8 mouse cellular contexts compared by ENCODE assay signal in genomic region chr6:56923726-56924707, GRCm38 (mm10). TPM values are rescaled to one million over a fixed set of nuclear protein-coding genes. Genes with fewer than 3 reads are reported as not detected.
DNase-seq lines count a peak whose midpoint lies in the region; ATAC-seq and TF ChIP-seq lines count a peak whose summit lies in the region.

Gene Nt5c3, minus strand, starts transcription at chr6:56923932.
Gene Vmn1r4, plus strand, starts transcription at chr6:56924015.

- H3K4me1 ChIP-seq in E14TG2a.4 (replicated peaks; ENCODE audit: low read depth, low read length) = peaks cover 6% of the 10 kb centered on the region
- peaks cover 8% of the 10 kb centered on the region for H3K4me1 ChIP-seq in forebrain, embryonic 12.5 days
- H3K4me1 ChIP-seq in heart, postnatal 0 days (ENCODE audit: control insufficient read depth, insufficient read depth) = peaks cover 26% of the 10 kb centered on the region
- peaks cover 18% of the 10 kb centered on the region for H3K4me1 ChIP-seq in liver, embryonic 16.5 days (ENCODE audit: control insufficient read depth, low read depth, low read length)
- H3K4me1 ChIP-seq in neural tube, embryonic 13.5 days (replicated peaks) = peaks cover 19% of the 10 kb centered on the region
- H3K4me1 ChIP-seq in testis, adult 2 months (ENCODE audit: control insufficient read depth, insufficient read depth, low read length) = peaks cover 6% of the 10 kb centered on the region

- no peaks in the 10 kb centered on the region for H3K36me3 ChIP-seq in E14TG2a.4 (ENCODE audit: insufficient read depth, low read length)
- no peaks in the 10 kb centered on the region for H3K36me3 ChIP-seq in forebrain, embryonic 12.5 days (replicated peaks)
- no peaks in the 10 kb centered on the region for H3K36me3 ChIP-seq in heart, postnatal 0 days (replicated peaks; ENCODE audit: control insufficient read depth, insufficient read depth, low read length)
- no peaks in the 10 kb centered on the region for H3K36me3 ChIP-seq in liver, embryonic 16.5 days (ENCODE audit: control insufficient read depth, insufficient read depth)
- no peaks in the 10 kb centered on the region for H3K36me3 ChIP-seq in neural tube, embryonic 13.5 days
- no peaks in the 10 kb centered on the region for H3K36me3 ChIP-seq in testis, adult 2 months (ENCODE audit: control insufficient read depth, insufficient read depth, low read length)

- DNase-seq in c-Kit-positive CD71-positive TER-119-positive erythroid progenitor cells, embryonic 14.5 days (ENCODE audit: low spot score) = peak; percentile 97
- peak; percentile 97 for DNase-seq in heart, postnatal 0 days (ENCODE audit: low spot score)
- peak; percentile 94 to 96 for DNase-seq in kidney, postnatal 4 days

- no peaks in the 10 kb centered on the region for H3K27me3 ChIP-seq in E14TG2a.4 (ENCODE audit: insufficient read depth, low read length)
- no peaks in the 10 kb centered on the region for H3K27me3 ChIP-seq in forebrain, embryonic 12.5 days
- no peaks in the 10 kb centered on the region for H3K27me3 ChIP-seq in heart, postnatal 0 days (ENCODE audit: control insufficient read depth, insufficient read depth, low read length)
- H3K27me3 ChIP-seq in liver, embryonic 16.5 days (ENCODE audit: control insufficient read depth, insufficient read depth, low read depth, low read length) = no peaks in the 10 kb centered on the region
- 0 out of 2 replicates have a peak, but pooled peaks cover 6% of the 10 kb centered on the region for H3K27me3 ChIP-seq in neural tube, embryonic 13.5 days
- no peaks in the 10 kb centered on the region for H3K27me3 ChIP-seq in testis, adult 2 months (ENCODE audit: control insufficient read depth, insufficient read depth, low read length)

- TF ChIP-seq EP300 in heart, postnatal 0 days (IDR thresholded peaks at IDR 0.05; ENCODE audit: low read depth) = 0 out of 2 replicates have a peak, but pooled peaks have one; percentile 30

- ATAC-seq in forebrain, embryonic 12.5 days (ENCODE audit: low FRiP score) = peak; percentile 97
- peak; percentile 98 for ATAC-seq in heart, postnatal 0 days (ENCODE audit: insufficient read depth, low read depth)
- peak; percentile 84 for ATAC-seq in liver, embryonic 16.5 days (ENCODE audit: low read depth)
- ATAC-seq in neural tube, embryonic 13.5 days (ENCODE audit: low read depth) = peak; percentile 98

- H3K9ac ChIP-seq in forebrain, embryonic 12.5 days = peak within 1 kb of the TSS; percentile 77
- H3K9ac ChIP-seq in heart, postnatal 0 days (replicated peaks; ENCODE audit: low read depth, low read length) = peak within 1 kb of the TSS; percentile 76
- H3K9ac ChIP-seq in liver, embryonic 16.5 days (ENCODE audit: low read depth, low read length) = peak within 1 kb of the TSS; percentile 94
- peak within 1 kb of the TSS; percentile 78 for H3K9ac ChIP-seq in neural tube, embryonic 13.5 days

- peak within 1 kb of the TSS; percentile 81 for H3K27ac ChIP-seq in forebrain, embryonic 12.5 days
- peak within 1 kb of the TSS; percentile 87 for H3K27ac ChIP-seq in heart, postnatal 0 days (ENCODE audit: low read depth)
- peak within 1 kb of the TSS; percentile 96 for H3K27ac ChIP-seq in liver, embryonic 16.5 days (ENCODE audit: low read length)
- H3K27ac ChIP-seq in neural tube, embryonic 13.5 days (replicated peaks) = peak within 1 kb of the TSS; percentile 90
- H3K27ac ChIP-seq in testis, adult 2 months (ENCODE audit: control insufficient read depth, insufficient read depth, low read depth, low read length) = peak within 1 kb of the TSS; percentile 94

- H3K9me3 ChIP-seq in E14TG2a.4 (ENCODE audit: low read length) = no peaks in the 10 kb centered on the region; the same call in 1 of the 2 replicates
- H3K9me3 ChIP-seq in forebrain, embryonic 12.5 days = no peaks in the 10 kb centered on the region
- H3K9me3 ChIP-seq in heart, postnatal 0 days (replicated peaks; ENCODE audit: control insufficient read depth, low read length) = no peaks in the 10 kb centered on the region
- no peaks in the 10 kb centered on the region for H3K9me3 ChIP-seq in liver, embryonic 16.5 days (replicated peaks; ENCODE audit: control insufficient read depth, low read length)
- 0 out of 2 replicates have a peak, but pooled peaks cover 3% of the 10 kb centered on the region for H3K9me3 ChIP-seq in neural tube, embryonic 13.5 days

- WGBS in forebrain, embryonic 12.5 days = 3% methylated on average over 64 of the region's 64 CpGs
- WGBS in heart, postnatal 0 days = 3% methylated on average over 64 of the region's 64 CpGs
- 3% methylated on average over 60 of the region's 64 CpGs for WGBS in liver, embryonic 16.5 days (ENCODE audit: insufficient replicate concordance)
- WGBS in neural tube, embryonic 13.5 days = 3% methylated on average over 64 of the region's 64 CpGs

- peak; percentile 78 for TF ChIP-seq POLR2A in testis, adult 2 months (IDR thresholded peaks at IDR 0.05; ENCODE audit: control insufficient read depth, low read depth, low read length)

- H3K4me2 ChIP-seq in forebrain, embryonic 12.5 days = peak within 1 kb of the TSS; percentile 50
- peak within 1 kb of the TSS; percentile 66 for H3K4me2 ChIP-seq in heart, postnatal 0 days (ENCODE audit: low read depth, low read length)
- H3K4me2 ChIP-seq in liver, embryonic 16.5 days (ENCODE audit: low read depth, low read length) = peak within 1 kb of the TSS; percentile 81
- peak within 1 kb of the TSS; percentile 61 for H3K4me2 ChIP-seq in neural tube, embryonic 13.5 days

- H3K4me3 ChIP-seq in E14TG2a.4 (replicated peaks; ENCODE audit: low read length) = peak within 1 kb of the TSS; percentile 93
- peak within 1 kb of the TSS; percentile 64 for H3K4me3 ChIP-seq in forebrain, embryonic 12.5 days (replicated peaks)
- H3K4me3 ChIP-seq in heart, postnatal 0 days (ENCODE audit: low read depth, low read length) = peak within 1 kb of the TSS; percentile 93
- peak within 1 kb of the TSS; percentile 94 for H3K4me3 ChIP-seq in liver, embryonic 16.5 days (ENCODE audit: low read depth, low read length)
- peak within 1 kb of the TSS; percentile 70 for H3K4me3 ChIP-seq in neural tube, embryonic 13.5 days
- H3K4me3 ChIP-seq in testis, adult 2 months (ENCODE audit: control insufficient read depth, low read depth, low read length) = peak within 1 kb of the TSS; percentile 99

- no peak for TF ChIP-seq CTCF in E14TG2a.4 (conservative IDR thresholded peaks at IDR 0.05; ENCODE audit: low read length)
- no peak for TF ChIP-seq CTCF in heart, postnatal 0 days (IDR thresholded peaks at IDR 0.05; ENCODE audit: low read depth)
- no peak for TF ChIP-seq CTCF in testis, adult 2 months (IDR thresholded peaks at IDR 0.05; ENCODE audit: control insufficient read depth, insufficient read depth, insufficient replicate concordance, low read depth, low read length)

RNA-seq across cellular contexts. Expression of gene Nt5c3, which starts in this region (rescaled TPM):
- 85.8 and 86.8 TPM in 2 replicates for polyA plus RNA-seq in forebrain, embryonic 12.5 days (2016; fragmentation: Nextera tagmentation; extraction: Ambion mirVana)
- total RNA-seq in heart, postnatal 0 days (2014; rRNA removed; ENCODE audit: low replicate concordance) = 65.3 and 74.0 TPM in 2 replicates
- polyA plus RNA-seq in heart, postnatal 0 days (2015; fragmentation: Nextera tagmentation; extraction: Ambion mirVana) = 95.9 and 108 TPM in 2 replicates
- polyA plus RNA-seq in liver, embryonic 16.5 days (2015; fragmentation: Nextera tagmentation; extraction: Ambion mirVana) = 240 and 242 TPM in 2 replicates
- polyA plus RNA-seq in neural tube, embryonic 13.5 days (2015; fragmentation: Nextera tagmentation; extraction: Ambion mirVana) = 140 and 147 TPM in 2 replicates
- 4.8 and 7.4 TPM in 2 replicates for polyA plus RNA-seq in testis, adult 2 months (2012; rRNA removed)

RNA-seq across cellular contexts. Expression of gene Vmn1r4, which starts in this region (rescaled TPM):
- polyA plus RNA-seq in forebrain, embryonic 12.5 days (2016; fragmentation: Nextera tagmentation; extraction: Ambion mirVana) = 0.36 and 0.40 TPM in 2 replicates
- total RNA-seq in heart, postnatal 0 days (2014; rRNA removed; ENCODE audit: low replicate concordance) = not detected in 2 replicates
- polyA plus RNA-seq in heart, postnatal 0 days (2015; fragmentation: Nextera tagmentation; extraction: Ambion mirVana) = 0.07 and 0.19 TPM in 2 replicates
- 0.15 and 0.18 TPM in 2 replicates for polyA plus RNA-seq in liver, embryonic 16.5 days (2015; fragmentation: Nextera tagmentation; extraction: Ambion mirVana)
- 0.73 and 0.90 TPM in 2 replicates for polyA plus RNA-seq in neural tube, embryonic 13.5 days (2015; fragmentation: Nextera tagmentation; extraction: Ambion mirVana)
- 0.75 and 0.90 TPM in 2 replicates for polyA plus RNA-seq in testis, adult 2 months (2012; rRNA removed)

Comparison
In these comparisons a context has a peak if more than half of its experiments do, and no peak if none do; other contexts are left out.
1. Peak in every context shown above with its lines: DNase-seq, ATAC-seq, H3K4me3 ChIP-seq and H3K27ac ChIP-seq.
2. RNA of gene Nt5c3 (polyA plus RNA-seq): 240 to 242 TPM in liver, embryonic 16.5 days, 140 to 147 TPM in neural tube, embryonic 13.5 days, 95.9 to 108 TPM in heart, postnatal 0 days and 85.8 to 86.8 TPM in forebrain, embryonic 12.5 days; 4.8 to 7.4 TPM in testis, adult 2 months; every median in the first group is over 10 times any median in the second.